Mouse (Mus musculus) hindbrain, embryonic 11.5 days (tissue): Measurements from ENCODE around the gene Ccdc96. TPM values are rescaled to one million over a fixed set of nuclear protein-coding genes. Genes with fewer than 3 reads are reported as not detected.

Source experiments
- ATAC-seq: fragments of 200-750 bp; cut with Nextera tagmentation; 2 replicates; pipeline ENCODE4 v1.8.0; 2017; ENCODE audit warnings: mild to moderate bottlenecking, moderate TSS enrichment, moderate library complexity; ENCODE audit not compliant: low FRiP score
- DNase-seq: peaks from one replicate; pipeline ENCODE4 v3.0.0-alpha.2; 2015; ENCODE audit warnings: low spot score
- H3K27ac ChIP-seq: fragments of 300-500 bp; sonication (generic); 2 replicates; pipeline ENCODE4 v1.5.1; 2014; ENCODE audit warnings: mild to moderate bottlenecking, low read depth, low read length
- H3K27me3 ChIP-seq: fragments of 300-500 bp; sonication (generic); 2 replicates; pipeline ENCODE4 v1.6.1; 2014; ENCODE audit warnings: mild to moderate bottlenecking, low read length, moderate library complexity, mixed read lengths; ENCODE audit not compliant: control insufficient read depth, insufficient read depth
- H3K36me3 ChIP-seq: fragments of 300-500 bp; sonication (generic); 2 replicates; pipeline ENCODE4 v1.6.1; 2014; ENCODE audit warnings: mild to moderate bottlenecking, low read length, moderate library complexity, mixed read lengths; ENCODE audit not compliant: control insufficient read depth, insufficient read depth
- H3K4me1 ChIP-seq: fragments of 300-500 bp; sonication (generic); replicated peaks from 2 replicates; pipeline ENCODE4 v1.6.1; 2014; ENCODE audit warnings: low read length, mixed read lengths; ENCODE audit not compliant: control insufficient read depth, insufficient read depth
- H3K4me2 ChIP-seq: fragments of 300-500 bp; sonication (generic); replicated peaks from 2 replicates; pipeline ENCODE4 v1.6.1; 2014; ENCODE audit warnings: mild to moderate bottlenecking, low read depth, low read length
- H3K4me3 ChIP-seq: fragments of 300-500 bp; sonication (generic); 2 replicates; pipeline ENCODE4 v1.5.1; 2014; ENCODE audit warnings: low read depth, low read length
- H3K9ac ChIP-seq: fragments of 300-500 bp; sonication (generic); 2 replicates; pipeline ENCODE4 v1.6.1; 2014; ENCODE audit warnings: low read depth, low read length
- H3K9me3 ChIP-seq: fragments of 300-500 bp; sonication (generic); 2 replicates; pipeline ENCODE4 v1.6.1; 2016; ENCODE audit warnings: low read length; ENCODE audit not compliant: control insufficient read depth
- WGBS: fragments of 180-500 bp; shearing (Covaris S2); extraction: QIAGEN DNeasy Blood & Tissue Kit; methylation state at CpG from one replicate; pipeline ENCODE4 v1.1.7; 2014; 5-methylcytosine and 5-hydroxymethylcytosine counted together
- polyA plus RNA-seq: library from polyadenylated mRNA; unstranded; fragments of >200 nt; fragmentation: Nextera tagmentation; extraction: Ambion mirVana; gene quantifications from 2 replicates; pipeline ENCODE4 v1.2.1, GENCODE M21; 2014

The Ccdc96 gene
- polyA plus RNA-seq, 1 experiment from 2014 or later, result 3.6 TPM

DNA sequence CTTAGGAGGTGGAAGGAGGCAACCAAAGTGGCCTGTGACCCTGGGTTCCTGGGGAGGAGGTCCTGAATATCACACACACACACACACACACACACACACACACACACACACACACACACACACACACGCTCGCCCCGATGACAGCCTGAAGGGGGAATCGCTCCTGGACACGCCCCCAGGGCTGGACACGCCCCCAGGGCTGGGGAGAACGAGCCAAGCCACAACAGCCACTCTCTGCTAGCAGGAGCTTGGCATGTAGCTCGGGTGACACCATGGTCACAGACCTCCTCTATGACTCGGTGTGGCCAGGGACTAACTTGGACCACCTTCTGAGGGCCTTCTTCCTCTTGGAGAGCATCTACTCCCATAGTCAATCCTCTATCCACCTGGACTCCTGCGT, 33.3 kb upstream of the Ccdc96 start:
- ATAC-seq, result no peak
- no peak overlapping the region for H3K4me3 ChIP-seq

GRCm38 (mm10) chr5:36451872-36452389, 32.5 kb upstream of the Ccdc96 start:
- 70% methylated on average over 10 of the region's 10 CpGs for WGBS
- no peaks in the 10 kb centered on the region for H3K4me1 ChIP-seq
- no peaks in the 10 kb centered on the region for H3K27me3 ChIP-seq
- ATAC-seq (no peak), DNase-seq (no peak)
- no peak overlapping the region for H3K9ac ChIP-seq
- H3K27ac ChIP-seq, result no peak overlapping the region
- no peak overlapping the region for H3K4me3 ChIP-seq
- no peaks in the 10 kb centered on the region for H3K9me3 ChIP-seq
- no peak overlapping the region for H3K4me2 ChIP-seq
- H3K36me3 ChIP-seq, result no peaks in the 10 kb centered on the region

More for the DNA sequence above, 33.3 kb upstream of the Ccdc96 start:
- no peak for DNase-seq
- 24% methylated on average over 9 of the region's 10 CpGs for WGBS
- Histone ChIP-seq H3K4me2 (no peak overlapping the region), H3K9me3 (no peaks in the 10 kb centered on the region), H3K36me3 (no peaks in the 10 kb centered on the region), H3K9ac (no peak overlapping the region), H3K4me1 (no peaks in the 10 kb centered on the region), H3K27ac (no peak overlapping the region), H3K27me3 (no peaks in the 10 kb centered on the region)

DNA sequence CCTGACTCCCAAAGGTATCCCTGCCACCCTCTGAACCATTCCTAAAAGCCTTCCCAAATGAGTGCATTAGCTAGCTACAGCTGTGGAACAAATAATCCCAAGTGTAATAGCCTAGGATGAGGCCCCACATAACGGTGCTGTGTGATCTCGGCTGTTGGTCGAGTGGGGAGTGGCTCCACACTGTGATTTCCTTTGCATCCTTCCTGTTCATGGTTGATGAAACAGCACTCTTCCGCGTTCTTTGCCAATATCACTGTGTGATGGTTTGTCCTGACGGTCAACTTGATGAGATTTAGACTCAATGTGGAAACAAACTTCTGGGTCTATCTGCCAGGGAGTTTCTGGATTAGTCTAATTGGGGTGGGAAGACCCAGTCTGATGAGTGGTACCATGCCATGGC, 31.6 kb upstream of the Ccdc96 start:
- H3K27ac ChIP-seq, result no peak overlapping the region
- H3K4me2 ChIP-seq, result no peak overlapping the region
- no peaks in the 10 kb centered on the region for H3K4me1 ChIP-seq
- no peaks in the 10 kb centered on the region for H3K27me3 ChIP-seq
- DNase-seq (no peak), ATAC-seq (no peak)
- no peak overlapping the region for H3K9ac ChIP-seq
- H3K4me3 ChIP-seq, result no peak overlapping the region
- H3K36me3 ChIP-seq, result no peaks in the 10 kb centered on the region
- no peaks in the 10 kb centered on the region for H3K9me3 ChIP-seq
- 89% methylated on average over 6 of the region's 6 CpGs for WGBS

- Histone ChIP-seq H3K4me1 (no peaks in the 10 kb centered on the region), H3K4me3 (no peak overlapping the region), H3K36me3 (no peaks in the 10 kb centered on the region), H3K27me3 (no peaks in the 10 kb centered on the region), H3K9me3 (no peaks in the 10 kb centered on the region), H3K4me2 (no peak overlapping the region), H3K27ac (no peak overlapping the region), H3K9ac (no peak overlapping the region)
- DNase-seq (no peak), ATAC-seq (no peak)
- 87% methylated on average over 4 of the region's 4 CpGs for WGBS
These were observed 26.7 kb upstream of the Ccdc96 start for GRCm38 (mm10) chr5:36457706-36458105.

DNA sequence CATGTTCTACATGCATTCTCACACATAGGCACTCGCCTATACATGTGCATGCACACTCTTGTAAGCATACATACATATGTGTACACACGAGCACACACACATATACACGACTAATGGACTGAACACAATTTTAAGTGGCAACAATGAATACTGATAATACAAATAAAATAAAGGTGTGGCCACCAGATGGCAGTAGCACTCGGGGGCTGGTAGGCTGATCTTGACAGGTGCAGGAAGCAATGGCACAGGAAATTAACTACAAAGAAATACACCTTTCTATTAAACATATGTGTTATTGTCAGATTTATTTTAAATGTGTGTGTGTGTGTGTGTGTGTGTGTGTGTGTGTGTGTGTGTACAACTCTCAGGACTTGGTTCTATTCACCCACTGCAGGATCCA, 25.5 kb upstream of the Ccdc96 start:
- Histone ChIP-seq H3K27ac (no peak overlapping the region), H3K4me3 (no peak overlapping the region), H3K4me1 (no peaks in the 10 kb centered on the region), H3K27me3 (no peaks in the 10 kb centered on the region), H3K36me3 (no peaks in the 10 kb centered on the region), H3K9ac (no peak overlapping the region), H3K4me2 (no peak overlapping the region), H3K9me3 (no peaks in the 10 kb centered on the region)
- DNase-seq (peak; percentile 63), ATAC-seq (no peak)
- 16% methylated on average over 4 of the region's 4 CpGs for WGBS

DNA sequence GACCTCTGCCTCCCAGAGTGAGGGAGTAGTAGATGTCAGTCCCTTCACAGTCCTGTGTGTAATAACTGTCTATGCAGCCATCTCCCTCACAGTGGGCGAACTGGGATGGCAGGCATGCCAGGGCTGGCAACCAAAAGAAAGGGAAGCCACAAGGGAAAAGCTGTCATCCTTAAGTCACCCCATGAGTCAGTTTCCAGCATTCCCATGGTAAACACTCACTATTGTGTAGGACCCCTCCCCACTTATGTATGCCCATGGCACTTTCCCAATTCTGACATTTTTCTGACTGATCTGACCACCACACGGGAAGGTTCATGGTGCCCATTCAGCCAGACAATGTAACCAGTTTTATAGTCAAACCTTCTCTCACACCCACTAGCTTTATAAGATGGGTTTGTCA, 23.7 kb upstream of the Ccdc96 start:
- no peak overlapping the region for H3K4me3 ChIP-seq
- no peaks in the 10 kb centered on the region for H3K27me3 ChIP-seq
- DNase-seq, result no peak
- H3K9me3 ChIP-seq, result no peaks in the 10 kb centered on the region
- no peaks in the 10 kb centered on the region for H3K4me1 ChIP-seq
- no peak overlapping the region for H3K27ac ChIP-seq
- H3K36me3 ChIP-seq, result no peaks in the 10 kb centered on the region
- WGBS, result 82% methylated on average over 2 of the region's 2 CpGs
- no peak for ATAC-seq
- H3K9ac ChIP-seq, result no peak overlapping the region
- no peak overlapping the region for H3K4me2 ChIP-seq

GRCm38 (mm10) chr5:36461231-36461630, 23.2 kb upstream of the Ccdc96 start:
- no peak overlapping the region for H3K9ac ChIP-seq
- 53% methylated on average over 2 of the region's 2 CpGs for WGBS

GRCm38 (mm10) chr5:36462810-36463209, 21.6 kb upstream of the Ccdc96 start:
- H3K36me3 ChIP-seq, result no peaks in the 10 kb centered on the region
- 23% methylated on average over 7 of the region's 7 CpGs for WGBS
- H3K9me3 ChIP-seq, result no peaks in the 10 kb centered on the region
- H3K4me1 ChIP-seq, result 0 out of 2 replicates have a peak, but pooled peaks cover 3% of the 10 kb centered on the region
- H3K27me3 ChIP-seq, result no peaks in the 10 kb centered on the region
- peak; percentile 86 for DNase-seq
- no peak overlapping the region for H3K4me2 ChIP-seq
- 0 out of 2 replicates have a peak overlapping the region, but pooled peaks have one; percentile 4 for H3K9ac ChIP-seq
- H3K4me3 ChIP-seq, result no peak overlapping the region
- no peak overlapping the region for H3K27ac ChIP-seq
- no peak for ATAC-seq

More at GRCm38 (mm10) chr5:36461231-36461630, 23.2 kb upstream of the Ccdc96 start:
- no peak for ATAC-seq
- no peaks in the 10 kb centered on the region for H3K9me3 ChIP-seq
- H3K4me3 ChIP-seq, result no peak overlapping the region
- no peaks in the 10 kb centered on the region for H3K27me3 ChIP-seq
- H3K27ac ChIP-seq, result no peak overlapping the region
- H3K4me2 ChIP-seq, result no peak overlapping the region
- no peak for DNase-seq
- H3K36me3 ChIP-seq, result no peaks in the 10 kb centered on the region
- 0 out of 2 replicates have a peak, but pooled peaks cover 3% of the 10 kb centered on the region for H3K4me1 ChIP-seq

DNA sequence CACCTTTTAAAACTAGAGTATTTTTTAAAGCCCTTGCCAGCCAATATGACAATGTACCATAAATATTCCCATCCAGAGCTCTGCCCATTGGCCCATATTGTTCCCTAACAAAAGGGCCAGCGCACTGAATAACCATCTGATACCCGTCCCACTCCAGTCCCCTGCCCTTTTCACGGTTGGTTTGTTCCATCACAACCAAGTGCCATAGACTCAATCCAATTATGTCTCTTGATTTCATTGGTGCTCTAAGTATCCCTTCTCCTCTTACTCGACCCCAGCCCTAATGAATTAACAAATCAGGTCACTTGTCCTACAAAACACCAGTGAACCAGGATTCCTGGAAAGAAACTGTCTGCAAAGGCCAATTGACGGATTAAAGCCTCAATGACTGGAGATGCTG, 21.0 kb upstream of the Ccdc96 start:
- H3K9me3 ChIP-seq, result no peaks in the 10 kb centered on the region
- no peak overlapping the region for H3K4me2 ChIP-seq
- no peaks in the 10 kb centered on the region for H3K27me3 ChIP-seq
- H3K9ac ChIP-seq, result 0 out of 2 replicates have a peak overlapping the region, but pooled peaks have one; percentile 4
- no peak overlapping the region for H3K4me3 ChIP-seq
- ATAC-seq (no peak), DNase-seq (peak; percentile 15)
- 0 out of 2 replicates have a peak, but pooled peaks cover 3% of the 10 kb centered on the region for H3K4me1 ChIP-seq
- 30% methylated on average over 5 of the region's 5 CpGs for WGBS
- H3K36me3 ChIP-seq, result no peaks in the 10 kb centered on the region
- no peak overlapping the region for H3K27ac ChIP-seq
